Mouse (Mus musculus): ENCODE results near the gene Olfr1179. TPM values are rescaled to one million over a fixed set of nuclear protein-coding genes. Genes with fewer than 3 reads are reported as not detected.
"Not testable (repeated sequence)": the region's sequence is repeated elsewhere in the genome, so short reads cannot be mapped to it uniquely, and the experiment has no call there.

The Olfr1179 gene
- polyA plus RNA-seq (2012; ENCODE audit: insufficient read depth, insufficient read length, low replicate concordance, missing spikeins): not detected in 2 replicates

- WGBS: 86% methylated on average over 3 of the region's 3 CpGs
- Histone ChIP-seq H3K4me3 (ENCODE audit: insufficient read depth, low read depth, low read length) (no peak within 1 kb of the TSS), H3K4me1 (ENCODE audit: control insufficient read depth, insufficient read depth, low read length) (no peaks in the 10 kb centered on the region), H3K27ac (ENCODE audit: insufficient read depth, low read depth, low read length) (no peak within 1 kb of the TSS)
- TF ChIP-seq CTCF (IDR thresholded peaks at IDR 0.05; ENCODE audit: insufficient read depth, low read depth, low read length): no peak
- no peak for TF ChIP-seq POLR2A (IDR thresholded peaks at IDR 0.05; ENCODE audit: insufficient read depth, low read depth, low read length)
These were observed at the start of gene Olfr1179 for GRCm38 (mm10) chr2:88406353-88406752. Olfr1179 (minus strand) TSS chr2:88406453.

- WGBS: 54% methylated on average over 1 of the region's 1 CpGs
- H3K4me1 ChIP-seq (ENCODE audit: control insufficient read depth, insufficient read depth, low read length); H3K4me3 ChIP-seq (ENCODE audit: insufficient read depth, low read depth, low read length); H3K27ac ChIP-seq (ENCODE audit: insufficient read depth, low read depth, low read length): not testable (repeated sequence)
These were observed 48.3 kb upstream of the Olfr1179 start, which contains the start of gene Olfr1183 for GRCm38 (mm10) chr2:88454567-88454966. Olfr1183 (plus strand) TSS chr2:88454867.

GRCm38 (mm10) chr2:88449031-88449430, 42.8 kb upstream of the Olfr1179 start, which contains the start of gene Gm13757:
Gm13757 (minus strand) TSS chr2:88449131.
- 93% methylated on average over 1 of the region's 1 CpGs for WGBS
- no peak for TF ChIP-seq POLR2A (IDR thresholded peaks at IDR 0.05; ENCODE audit: insufficient read depth, low read depth, low read length)
- TF ChIP-seq CTCF (IDR thresholded peaks at IDR 0.05; ENCODE audit: insufficient read depth, low read depth, low read length): no peak
- H3K4me1 ChIP-seq (ENCODE audit: control insufficient read depth, insufficient read depth, low read length): no peaks in the 10 kb centered on the region
- no peak within 1 kb of the TSS for H3K27ac ChIP-seq (ENCODE audit: insufficient read depth, low read depth, low read length)
- H3K4me3 ChIP-seq (ENCODE audit: insufficient read depth, low read depth, low read length): no peak within 1 kb of the TSS

GRCm38 (mm10) chr2:88426071-88426470, 19.8 kb upstream of the Olfr1179 start, which contains the start of gene Olfr1181:
Olfr1181 (minus strand) TSS chr2:88426171.
- no peak within 1 kb of the TSS for H3K27ac ChIP-seq (ENCODE audit: insufficient read depth, low read depth, low read length)
- WGBS: 85% methylated on average over 1 of the region's 1 CpGs
- TF ChIP-seq CTCF (IDR thresholded peaks at IDR 0.05; ENCODE audit: insufficient read depth, low read depth, low read length) (no peak), POLR2A (IDR thresholded peaks at IDR 0.05; ENCODE audit: insufficient read depth, low read depth, low read length) (no peak)
- no peak within 1 kb of the TSS for H3K4me3 ChIP-seq (ENCODE audit: insufficient read depth, low read depth, low read length)
- no peaks in the 10 kb centered on the region for H3K4me1 ChIP-seq (ENCODE audit: control insufficient read depth, insufficient read depth, low read length)

- Histone ChIP-seq H3K4me3 (ENCODE audit: insufficient read depth, low read depth, low read length) (no peak within 1 kb of the TSS), H3K4me1 (ENCODE audit: control insufficient read depth, insufficient read depth, low read length) (no peaks in the 10 kb centered on the region), H3K27ac (ENCODE audit: insufficient read depth, low read depth, low read length) (no peak within 1 kb of the TSS)
- TF ChIP-seq POLR2A (IDR thresholded peaks at IDR 0.05; ENCODE audit: insufficient read depth, low read depth, low read length): no peak
- no peak for TF ChIP-seq CTCF (IDR thresholded peaks at IDR 0.05; ENCODE audit: insufficient read depth, low read depth, low read length)
- 78% methylated on average over 2 of the region's 2 CpGs for WGBS
These were observed 12.8 kb upstream of the Olfr1179 start, which contains the start of gene Olfr1180 for GRCm38 (mm10) chr2:88419051-88419450. Olfr1180 (minus strand) TSS chr2:88419151.

- H3K4me1 ChIP-seq (ENCODE audit: control insufficient read depth, insufficient read depth, low read length): no peaks in the 10 kb centered on the region
- no peak for TF ChIP-seq CTCF (IDR thresholded peaks at IDR 0.05; ENCODE audit: insufficient read depth, low read depth, low read length)
- TF ChIP-seq POLR2A (IDR thresholded peaks at IDR 0.05; ENCODE audit: insufficient read depth, low read depth, low read length): no peak
- no peak within 1 kb of the TSS for H3K27ac ChIP-seq (ENCODE audit: insufficient read depth, low read depth, low read length)
- H3K4me3 ChIP-seq (ENCODE audit: insufficient read depth, low read depth, low read length): no peak within 1 kb of the TSS
- 93% methylated on average over 1 of the region's 1 CpGs for WGBS
These were observed 19.5 kb downstream of the Olfr1179 start, which contains the start of gene Olfr1178 for GRCm38 (mm10) chr2:88386762-88387161. Olfr1178 (plus strand) TSS chr2:88387062.

- 2% methylated on average over 2 of the region's 2 CpGs for WGBS
- H3K4me3 ChIP-seq (ENCODE audit: insufficient read depth, low read depth, low read length): no peak overlapping the region
- TF ChIP-seq POLR2A (IDR thresholded peaks at IDR 0.05; ENCODE audit: insufficient read depth, low read depth, low read length) (no peak), CTCF (IDR thresholded peaks at IDR 0.05; ENCODE audit: insufficient read depth, low read depth, low read length) (no peak)
- H3K27ac ChIP-seq (ENCODE audit: insufficient read depth, low read depth, low read length): no peak overlapping the region
- no peaks in the 10 kb centered on the region for H3K4me1 ChIP-seq (ENCODE audit: control insufficient read depth, insufficient read depth, low read length)
These were observed 49.9 kb downstream of the Olfr1179 start for GRCm38 (mm10) chr2:88356304-88356703.

Other genes with a start within 250 kb of the Olfr1179 start
- not detected in 2 replicates for gene Olfr1168, start 224.6 kb downstream of the Olfr1179 start, polyA plus RNA-seq (2012; ENCODE audit: insufficient read depth, insufficient read length, low replicate concordance, missing spikeins)
- gene Olfr1170, start 178.1 kb downstream of the Olfr1179 start, polyA plus RNA-seq (2012; ENCODE audit: insufficient read depth, insufficient read length, low replicate concordance, missing spikeins): not detected in 2 replicates
- gene Olfr1173, start 126.6 kb downstream of the Olfr1179 start, polyA plus RNA-seq (2012; ENCODE audit: insufficient read depth, insufficient read length, low replicate concordance, missing spikeins): not detected in 2 replicates
- not detected in 2 replicates for gene Olfr1174-ps, start 91.3 kb downstream of the Olfr1179 start, polyA plus RNA-seq (2012; ENCODE audit: insufficient read depth, insufficient read length, low replicate concordance, missing spikeins)
- gene Olfr1175-ps, start 79.2 kb downstream of the Olfr1179 start, polyA plus RNA-seq (2012; ENCODE audit: insufficient read depth, insufficient read length, low replicate concordance, missing spikeins): not detected in 2 replicates
- gene Olfr1176, start 69.7 kb downstream of the Olfr1179 start, polyA plus RNA-seq (2012; ENCODE audit: insufficient read depth, insufficient read length, low replicate concordance, missing spikeins): not detected in 2 replicates
- not detected in 2 replicates for gene Olfr1177-ps, start 60.0 kb downstream of the Olfr1179 start, polyA plus RNA-seq (2012; ENCODE audit: insufficient read depth, insufficient read length, low replicate concordance, missing spikeins)
- not detected in 2 replicates for gene Olfr1178, start 19.4 kb downstream of the Olfr1179 start, polyA plus RNA-seq (2012; ENCODE audit: insufficient read depth, insufficient read length, low replicate concordance, missing spikeins)
- not detected in 2 replicates for gene Olfr1180, start 12.7 kb upstream of the Olfr1179 start, polyA plus RNA-seq (2012; ENCODE audit: insufficient read depth, insufficient read length, low replicate concordance, missing spikeins)
- gene Olfr1181, start 19.7 kb upstream of the Olfr1179 start, polyA plus RNA-seq (2012; ENCODE audit: insufficient read depth, insufficient read length, low replicate concordance, missing spikeins): not detected in 2 replicates
- gene Gm13757, start 42.7 kb upstream of the Olfr1179 start, polyA plus RNA-seq (2012; ENCODE audit: insufficient read depth, insufficient read length, low replicate concordance, missing spikeins): not detected in 2 replicates
- not detected in 2 replicates for gene Olfr1183, start 48.4 kb upstream of the Olfr1179 start, polyA plus RNA-seq (2012; ENCODE audit: insufficient read depth, insufficient read length, low replicate concordance, missing spikeins)
- gene Olfr1184, start 77.1 kb upstream of the Olfr1179 start, polyA plus RNA-seq (2012; ENCODE audit: insufficient read depth, insufficient read length, low replicate concordance, missing spikeins): not detected in 2 replicates
- not detected in 2 replicates for gene Olfr1185-ps1, start 86.9 kb upstream of the Olfr1179 start, polyA plus RNA-seq (2012; ENCODE audit: insufficient read depth, insufficient read length, low replicate concordance, missing spikeins)
- gene Olfr1186, start 112.1 kb upstream of the Olfr1179 start, polyA plus RNA-seq (2012; ENCODE audit: insufficient read depth, insufficient read length, low replicate concordance, missing spikeins): not detected in 2 replicates
- not detected in 2 replicates for gene Olfr1188, start 150.5 kb upstream of the Olfr1179 start, polyA plus RNA-seq (2012; ENCODE audit: insufficient read depth, insufficient read length, low replicate concordance, missing spikeins)
- not detected in 2 replicates for gene Olfr1189, start 180.0 kb upstream of the Olfr1179 start, polyA plus RNA-seq (2012; ENCODE audit: insufficient read depth, insufficient read length, low replicate concordance, missing spikeins)
- not detected in 2 replicates for gene Olfr1191-ps1, start 234.1 kb upstream of the Olfr1179 start, polyA plus RNA-seq (2012; ENCODE audit: insufficient read depth, insufficient read length, low replicate concordance, missing spikeins)
- gene Olfr1192-ps1, start 242.1 kb upstream of the Olfr1179 start, polyA plus RNA-seq (2012; ENCODE audit: insufficient read depth, insufficient read length, low replicate concordance, missing spikeins): 63.7 TPM in 1 of 2 replicates, not detected in the other